Mouse (Mus musculus): ENCODE results near the gene Fmod. TPM values are rescaled to one million over a fixed set of nuclear protein-coding genes. Genes with fewer than 3 reads are reported as not detected.

The Fmod gene
- total and polyA plus RNA-seq, 3 experiments = 0.16 TPM; not detected in 2

DNA sequence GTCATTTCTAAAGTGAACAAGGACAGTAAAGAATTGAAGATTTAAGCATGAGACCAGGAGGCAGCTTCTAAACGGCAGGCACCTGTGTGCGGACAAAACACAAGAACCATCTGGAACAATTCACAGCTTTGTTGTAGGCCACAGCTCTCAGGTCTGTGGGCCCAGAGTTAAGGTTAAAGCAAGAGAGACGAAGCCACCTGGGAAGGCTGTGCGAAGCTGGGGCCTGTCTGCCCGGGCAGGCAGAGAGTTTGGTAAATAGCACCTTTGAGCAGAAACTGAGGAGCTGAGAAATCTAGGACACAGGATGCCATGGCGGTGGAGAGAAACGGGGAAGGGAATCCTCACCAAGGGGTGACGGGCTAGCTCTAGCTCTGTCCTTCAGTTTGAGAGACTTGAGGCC is 38.5 kb downstream of the Fmod start:
- no peak for ATAC-seq (ENCODE audit: extremely low read depth, insufficient number of reproducible peaks, low FRiP score, poor library complexity, severe bottlenecking)
- Histone ChIP-seq H3K27me3 (ENCODE audit: insufficient read depth, low read length) (peaks cover 81% of the 10 kb centered on the region), H3K36me3 (replicated peaks) (peaks cover 4% of the 10 kb centered on the region), H3K4me1 (ENCODE audit: insufficient read depth, low read depth, low read length) (peaks cover 82% of the 10 kb centered on the region), H3K9me3 (replicated peaks) (no peaks in the 10 kb centered on the region), H3K4me3 (ENCODE audit: low read depth, low read length) (no peak overlapping the region)
- no peak for DNase-seq (ENCODE audit: low spot score)
- no peak for TF ChIP-seq TAL1 (conservative IDR thresholded peaks at IDR 0.05; ENCODE audit: low read depth, low read length)
- no peak for TF ChIP-seq GATA1 (IDR thresholded peaks at IDR 0.05; ENCODE audit: borderline replicate concordance, low read length)
- no peak for TF ChIP-seq POLR2AphosphoS5 (IDR thresholded peaks at IDR 0.05; ENCODE audit: insufficient replicate concordance, low read depth, low read length)
- no peak for TF ChIP-seq CTCF (IDR thresholded peaks at IDR 0.05; ENCODE audit: low read depth, low read length)
- TF ChIP-seq GATA2 (IDR thresholded peaks at IDR 0.05; ENCODE audit: borderline replicate concordance, low read depth, low read length) = no peak

DNA sequence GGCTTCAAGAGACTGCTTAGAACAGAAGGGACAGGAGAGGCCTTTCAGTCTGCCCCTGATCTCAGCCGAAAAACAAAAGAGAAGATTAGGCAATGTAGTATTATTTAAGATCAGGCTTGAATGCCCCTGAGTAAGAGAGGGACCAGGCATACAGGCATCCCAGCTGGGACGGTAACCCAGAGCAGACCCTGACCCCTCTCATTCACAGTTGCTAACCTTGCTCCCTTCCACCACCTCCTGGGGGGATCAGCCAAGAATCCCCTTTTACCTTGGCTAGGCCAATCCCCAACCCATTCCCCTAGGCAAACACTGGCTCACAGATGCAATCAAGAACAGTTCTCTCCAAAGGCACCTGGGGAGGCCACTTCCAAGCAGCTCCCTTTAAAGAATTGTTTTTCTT is 39.7 kb downstream of the Fmod start:
- no peak for ATAC-seq (ENCODE audit: extremely low read depth, insufficient number of reproducible peaks, low FRiP score, poor library complexity, severe bottlenecking)
- no peaks in the 10 kb centered on the region for H3K9me3 ChIP-seq (replicated peaks)
- DNase-seq (ENCODE audit: low spot score) = no peak
- no peak for TF ChIP-seq GATA1 (IDR thresholded peaks at IDR 0.05; ENCODE audit: borderline replicate concordance, low read length)
- no peak for TF ChIP-seq TAL1 (conservative IDR thresholded peaks at IDR 0.05; ENCODE audit: low read depth, low read length)
- TF ChIP-seq GATA2 (IDR thresholded peaks at IDR 0.05; ENCODE audit: borderline replicate concordance, low read depth, low read length) = no peak
- no peak for TF ChIP-seq POLR2AphosphoS5 (IDR thresholded peaks at IDR 0.05; ENCODE audit: insufficient replicate concordance, low read depth, low read length)
- no peak for TF ChIP-seq CTCF (IDR thresholded peaks at IDR 0.05; ENCODE audit: low read depth, low read length)
- H3K36me3 ChIP-seq (replicated peaks) = peaks cover 4% of the 10 kb centered on the region
- H3K27me3 ChIP-seq (ENCODE audit: insufficient read depth, low read length) = peaks cover 81% of the 10 kb centered on the region
- peaks cover 75% of the 10 kb centered on the region for H3K4me1 ChIP-seq (ENCODE audit: insufficient read depth, low read depth, low read length)
- H3K4me3 ChIP-seq (ENCODE audit: low read depth, low read length) = no peak overlapping the region

DNA sequence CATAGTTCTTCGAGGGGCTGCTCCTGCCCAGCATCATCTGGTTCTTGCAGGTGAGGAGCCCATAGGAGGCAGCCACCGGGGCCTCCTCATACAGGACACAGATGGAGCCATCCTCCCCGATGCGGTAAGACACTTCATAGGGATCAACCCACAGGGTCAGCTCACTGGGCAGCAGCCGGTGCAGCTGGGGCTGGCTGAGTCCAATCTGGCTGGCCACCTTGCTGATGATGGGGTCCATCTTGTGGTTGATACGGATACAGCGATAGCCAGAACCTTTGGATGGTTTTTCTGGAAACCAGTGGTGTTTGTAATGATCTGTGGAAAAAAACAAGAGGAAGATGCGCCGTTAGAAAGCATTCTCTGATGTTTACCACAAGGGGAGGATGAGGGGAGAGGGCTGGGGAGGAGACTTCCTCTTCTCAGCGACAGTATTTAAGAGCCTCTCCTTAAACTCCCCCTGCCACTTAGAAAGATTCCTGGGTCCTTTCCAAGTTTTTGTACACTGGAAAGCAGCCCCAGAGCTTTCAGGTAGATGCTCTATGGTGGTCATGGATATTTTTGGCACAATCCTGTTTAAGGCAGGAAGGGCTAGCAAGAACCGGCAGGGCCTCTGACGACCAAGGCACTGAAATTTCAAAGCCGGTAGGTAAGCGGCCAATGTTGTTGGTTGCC is 40.5 kb downstream of the Fmod start:
- peaks cover 4% of the 10 kb centered on the region for H3K36me3 ChIP-seq (replicated peaks)
- TF ChIP-seq TAL1 (conservative IDR thresholded peaks at IDR 0.05; ENCODE audit: low read depth, low read length) (no peak), GATA1 (IDR thresholded peaks at IDR 0.05; ENCODE audit: borderline replicate concordance, low read length) (no peak), POLR2AphosphoS5 (IDR thresholded peaks at IDR 0.05; ENCODE audit: insufficient replicate concordance, low read depth, low read length) (no peak), CTCF (IDR thresholded peaks at IDR 0.05; ENCODE audit: low read depth, low read length) (no peak), GATA2 (IDR thresholded peaks at IDR 0.05; ENCODE audit: borderline replicate concordance, low read depth, low read length) (no peak)
- H3K27me3 ChIP-seq (ENCODE audit: insufficient read depth, low read length) = peaks cover 83% of the 10 kb centered on the region
- ATAC-seq (ENCODE audit: extremely low read depth, insufficient number of reproducible peaks, low FRiP score, poor library complexity, severe bottlenecking) = no peak
- H3K4me3 ChIP-seq (ENCODE audit: low read depth, low read length) = peak overlapping the region; percentile 73
- peaks cover 71% of the 10 kb centered on the region for H3K4me1 ChIP-seq (ENCODE audit: insufficient read depth, low read depth, low read length)
- H3K9me3 ChIP-seq (replicated peaks) = no peaks in the 10 kb centered on the region
- DNase-seq (ENCODE audit: low spot score) = peak; percentile 73

- peaks cover 71% of the 10 kb centered on the region for H3K4me1 ChIP-seq (ENCODE audit: insufficient read depth, low read depth, low read length)
- H3K9me3 ChIP-seq (replicated peaks) = no peaks in the 10 kb centered on the region
- H3K4me3 ChIP-seq (ENCODE audit: low read depth, low read length) = peak overlapping the region; percentile 73
- TF ChIP-seq GATA1 (IDR thresholded peaks at IDR 0.05; ENCODE audit: borderline replicate concordance, low read length) (no peak), POLR2AphosphoS5 (IDR thresholded peaks at IDR 0.05; ENCODE audit: insufficient replicate concordance, low read depth, low read length) (no peak), CTCF (IDR thresholded peaks at IDR 0.05; ENCODE audit: low read depth, low read length) (no peak), GATA2 (IDR thresholded peaks at IDR 0.05; ENCODE audit: borderline replicate concordance, low read depth, low read length) (no peak), TAL1 (conservative IDR thresholded peaks at IDR 0.05; ENCODE audit: low read depth, low read length) (no peak)
- H3K27me3 ChIP-seq (ENCODE audit: insufficient read depth, low read length) = peaks cover 83% of the 10 kb centered on the region
- ATAC-seq (ENCODE audit: extremely low read depth, insufficient number of reproducible peaks, low FRiP score, poor library complexity, severe bottlenecking) (peak; percentile 50), DNase-seq (ENCODE audit: low spot score) (peak; percentile 57)
- H3K36me3 ChIP-seq (replicated peaks) = peaks cover 4% of the 10 kb centered on the region
Observed at GRCm38 (mm10) chr1:134078061-134078795, 41.2 kb downstream of the Fmod start.

DNA sequence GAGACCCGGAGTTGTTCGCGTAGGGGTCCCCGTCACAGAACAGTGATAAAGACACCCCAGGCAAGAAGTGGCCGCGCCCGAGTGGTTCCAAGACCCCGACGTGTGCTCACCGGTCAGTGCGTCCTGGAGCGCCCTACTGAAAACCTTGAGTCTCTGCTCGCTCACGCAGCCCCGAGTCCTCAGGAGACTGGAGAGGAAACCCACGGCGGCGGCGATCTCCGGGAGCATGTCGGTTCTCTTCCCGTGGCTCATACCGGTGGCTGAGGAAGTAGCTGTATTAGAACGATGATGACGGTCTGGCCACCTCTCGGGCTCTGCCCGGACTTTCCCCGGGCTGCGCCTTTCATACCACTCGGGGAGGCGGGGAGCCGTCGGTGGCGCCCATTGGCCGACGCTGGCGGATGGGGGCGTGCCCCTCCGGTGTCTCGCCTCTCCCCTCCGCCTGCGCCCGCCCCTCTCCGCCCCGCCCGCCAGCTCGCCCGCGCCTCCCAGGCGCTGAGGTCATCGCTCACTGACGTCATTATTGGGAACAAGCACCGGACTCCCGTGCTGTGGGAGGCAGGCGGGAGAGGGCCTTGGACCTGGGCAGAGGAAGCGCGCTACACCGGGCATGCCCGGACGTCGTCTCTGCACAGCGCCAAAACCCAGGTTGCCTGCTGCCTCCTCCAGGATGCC is 41.9 kb downstream of the Fmod start, which contains the start of gene Btg2:
Gene Btg2 (minus strand): TSS at position 319 of the 675 bp plus-strand sequence.
- peak; percentile 99 for DNase-seq (ENCODE audit: low spot score)

More for the DNA sequence above, 41.9 kb downstream of the Fmod start, which contains the start of gene Btg2:
- Histone ChIP-seq H3K27me3 (ENCODE audit: insufficient read depth, low read length) (peaks cover 88% of the 10 kb centered on the region), H3K9me3 (replicated peaks) (no peaks in the 10 kb centered on the region), H3K36me3 (replicated peaks) (peaks cover 4% of the 10 kb centered on the region), H3K4me1 (ENCODE audit: insufficient read depth, low read depth, low read length) (peaks cover 71% of the 10 kb centered on the region), H3K4me3 (ENCODE audit: low read depth, low read length) (peak within 1 kb of the TSS; percentile 73)
- TF ChIP-seq GATA1 (IDR thresholded peaks at IDR 0.05; ENCODE audit: borderline replicate concordance, low read length) = no peak
- no peak for TF ChIP-seq TAL1 (conservative IDR thresholded peaks at IDR 0.05; ENCODE audit: low read depth, low read length)
- TF ChIP-seq POLR2AphosphoS5 (IDR thresholded peaks at IDR 0.05; ENCODE audit: insufficient replicate concordance, low read depth, low read length) = 0 out of 2 replicates have a peak, but pooled peaks have one; percentile 36
- TF ChIP-seq GATA2 (IDR thresholded peaks at IDR 0.05; ENCODE audit: borderline replicate concordance, low read depth, low read length) = no peak
- TF ChIP-seq CTCF (IDR thresholded peaks at IDR 0.05; ENCODE audit: low read depth, low read length) = no peak
- ATAC-seq (ENCODE audit: extremely low read depth, insufficient number of reproducible peaks, low FRiP score, poor library complexity, severe bottlenecking) = peak; percentile 70
